Comparison of ENCODE assay signal across 32 mouse cellular contexts in the genomic region with DNA sequence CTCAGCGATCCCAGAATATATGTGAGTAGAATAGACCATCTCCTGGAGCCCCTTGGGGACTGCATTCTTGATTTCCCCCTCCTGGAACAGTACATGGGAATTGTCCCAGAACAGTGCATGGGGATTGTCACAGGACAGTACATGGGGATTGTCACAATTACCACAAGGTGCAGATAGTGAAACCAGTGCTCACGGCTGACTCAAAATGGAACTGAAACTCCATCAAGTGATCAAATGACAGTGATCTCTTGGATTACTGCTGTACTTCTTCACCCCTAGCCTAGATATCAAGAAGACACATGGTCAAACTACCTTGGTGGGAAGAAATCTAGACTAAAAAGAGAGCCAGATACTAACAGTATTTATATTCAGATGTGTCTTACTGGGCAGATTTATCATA. TPM values are rescaled to one million over a fixed set of nuclear protein-coding genes. Genes with fewer than 3 reads are reported as not detected.
A peak's percentile ranks its signal among the peaks of the same experiment; 100 is the strongest.
DNase-seq lines count a peak whose midpoint lies in the region; ATAC-seq and TF ChIP-seq lines count a peak whose summit lies in the region.
"Had no signal": no experiment of that assay in that cellular context is flagged by ENCODE, and none has a peak within 500 bp of the region (broad histone marks: within the 10 kb centered on the region; RNA-seq: fewer than 3 reads in every experiment).

No protein-coding gene starts in this region.

- TF ChIP-seq POLR2A in CH12.LX (IDR thresholded peaks at IDR 0.05; ENCODE audit: low read depth, low read length) = no peak

- ATAC-seq in inflammation-experienced regulatory T-cells, adult 6 months = peak; percentile 73
- no peak for ATAC-seq in stomach, postnatal 0 days (ENCODE audit: low FRiP score, low TSS enrichment)
- ATAC-seq in hindbrain, embryonic 12.5 days (ENCODE audit: low FRiP score) = no peak
- ATAC-seq: forebrain, embryonic 14.5 days; intestine, embryonic 16.5 days had no signal

- WGBS in stomach, postnatal 0 days = 85% methylated on average over 2 of the region's 2 CpGs
- WGBS in hindbrain, embryonic 12.5 days = 89% methylated on average over 2 of the region's 2 CpGs

- in situ Hi-C loops in CH12.LX (cut with MboI; ENCODE audit: low pct_ligation_motif_present, low pct_unique_long_range_greater_than_20kb, low sequenced_read_pairs) = no loop called here

- no peaks in the 10 kb centered on the region for H3K79me2 ChIP-seq in CH12.LX (replicated peaks; ENCODE audit: control insufficient read depth, extremely low read depth, insufficient read depth, poor library complexity, severe bottlenecking)

- peak overlapping the region; percentile 12; the same call in 1 of the 2 replicates for H3K4me2 ChIP-seq in CH12.LX (ENCODE audit: insufficient read depth, low read depth, poor library complexity, severe bottlenecking)
- no peak overlapping the region for H3K4me2 ChIP-seq in stomach, postnatal 0 days (replicated peaks; ENCODE audit: low read depth)
- H3K4me2 ChIP-seq in hindbrain, embryonic 12.5 days (replicated peaks) = no peak overlapping the region
- H3K4me2 ChIP-seq: embryonic facial prominence, embryonic 12.5 days; embryonic facial prominence, embryonic 15.5 days; heart, embryonic 12.5 days; heart, embryonic 15.5 days; hindbrain, embryonic 15.5 days had no signal

- no peak overlapping the region for H3K4me3 ChIP-seq in CH12.LX (replicated peaks in 1 of 3; ENCODE audit: low read depth in 2 of 3, low read length in 2 of 3, poor library complexity in 1 of 3)
- H3K4me3 ChIP-seq in stomach, postnatal 0 days (ENCODE audit: low read depth, low read length) = no peak overlapping the region
- no peak overlapping the region for H3K4me3 ChIP-seq in hindbrain, embryonic 12.5 days
- H3K4me3 ChIP-seq: embryonic facial prominence, embryonic 12.5 days; embryonic facial prominence, embryonic 15.5 days; heart, embryonic 12.5 days; heart, embryonic 15.5 days; hindbrain, embryonic 15.5 days had no signal

- H3K27ac ChIP-seq in CH12.LX (ENCODE audit: insufficient read depth, low read depth) = no peak overlapping the region
- no peak overlapping the region for H3K27ac ChIP-seq in stomach, postnatal 0 days (replicated peaks)
- no peak overlapping the region for H3K27ac ChIP-seq in hindbrain, embryonic 12.5 days
- H3K27ac ChIP-seq: embryonic facial prominence, embryonic 12.5 days; embryonic facial prominence, embryonic 15.5 days; heart, embryonic 15.5 days; hindbrain, embryonic 15.5 days had no signal

- dilution Hi-C loops in CH12.LX (cut with MboI; ENCODE audit: extremely low pct_ligation_motif_present, extremely low pct_unique_long_range_greater_than_20kb, low sequenced_read_pairs) = no loop called here

- no peaks in the 10 kb centered on the region for H3K36me3 ChIP-seq in CH12.LX (replicated peaks in 1 of 2; ENCODE audit: control insufficient read depth in 1 of 2, insufficient read depth in 1 of 2, low read length in 1 of 2)
- H3K36me3 ChIP-seq in stomach, postnatal 0 days (ENCODE audit: control insufficient read depth, insufficient read depth, low read length) = no peaks in the 10 kb centered on the region
- H3K36me3 ChIP-seq in hindbrain, embryonic 12.5 days = no peaks in the 10 kb centered on the region
- H3K36me3 ChIP-seq: embryonic facial prominence, embryonic 12.5 days; embryonic facial prominence, embryonic 15.5 days; heart, embryonic 12.5 days; heart, embryonic 15.5 days; hindbrain, embryonic 15.5 days had no signal

- no peak for TF ChIP-seq CTCF in CH12.LX (conservative IDR thresholded peaks at IDR 0.05 in 1 of 2, IDR thresholded peaks at IDR 0.05 in 1 of 2; ENCODE audit: low read depth in 2 of 2, low read length in 2 of 2)
- TF ChIP-seq CTCF in stomach, postnatal 0 days (IDR thresholded peaks at IDR 0.05; ENCODE audit: low read depth) = no peak

- no peak overlapping the region for H3K9ac ChIP-seq in CH12.LX (ENCODE audit: insufficient read depth, low read depth)
- H3K9ac ChIP-seq in stomach, postnatal 0 days (ENCODE audit: low read length) = no peak overlapping the region
- no peak overlapping the region for H3K9ac ChIP-seq in hindbrain, embryonic 12.5 days
- H3K9ac ChIP-seq: embryonic facial prominence, embryonic 12.5 days; embryonic facial prominence, embryonic 15.5 days; heart, embryonic 12.5 days; heart, embryonic 15.5 days; hindbrain, embryonic 15.5 days had no signal

- peak; percentile 23 for DNase-seq in CD4-positive helper T cell, adult 2 months (ENCODE audit: low read depth, low spot score)
- DNase-seq in CH12.LX (ENCODE audit: extremely low read depth) = peak; percentile 82
- no peak for DNase-seq in kidney, adult 8-10 months
- no peak for DNase-seq in adrenal gland, adult (ENCODE audit: inconsistent age in 2 of 2, low spot score in 1 of 2)
- DNase-seq in stomach, postnatal 0 days (ENCODE audit: low spot score) = no peak
- DNase-seq: adrenal gland, adult 2 months; adrenal gland, postnatal 14 days; cerebellum, adult 11 months; cerebellum, adult 2 months; cerebellum, adult 9-11 months; cerebellum, postnatal 25 days; gastrocnemius, postnatal 25 days; heart, adult 18-20 months; heart, postnatal 10 days; heart, postnatal 4 days had no signal

- H3K9me3 ChIP-seq in CH12.LX (replicated peaks; ENCODE audit: low read length) = no peaks in the 10 kb centered on the region
- no peaks in the 10 kb centered on the region for H3K9me3 ChIP-seq in stomach, postnatal 0 days (ENCODE audit: control insufficient read depth, low read length)
- H3K9me3 ChIP-seq in hindbrain, embryonic 12.5 days (replicated peaks) = no peaks in the 10 kb centered on the region
- H3K9me3 ChIP-seq: embryonic facial prominence, embryonic 12.5 days; embryonic facial prominence, embryonic 15.5 days; heart, embryonic 12.5 days; heart, embryonic 15.5 days; hindbrain, embryonic 15.5 days had no signal

- H3K4me1 ChIP-seq in CH12.LX (ENCODE audit: control insufficient read depth in 1 of 2, insufficient read depth in 2 of 2) = peaks cover 0 to 14% of the 10 kb centered on the region in 2 experiments; a peak in 2 of 4 replicates
- no peaks in the 10 kb centered on the region for H3K4me1 ChIP-seq in stomach, postnatal 0 days (replicated peaks; ENCODE audit: control insufficient read depth, insufficient read depth)
- H3K4me1 ChIP-seq in hindbrain, embryonic 12.5 days = no peaks in the 10 kb centered on the region
- H3K4me1 ChIP-seq: embryonic facial prominence, embryonic 12.5 days; embryonic facial prominence, embryonic 15.5 days; heart, embryonic 12.5 days; heart, embryonic 15.5 days; hindbrain, embryonic 15.5 days had no signal

- TF ChIP-seq RAD21 in CH12.LX (IDR thresholded peaks at IDR 0.05; ENCODE audit: low read depth, low read length) = no peak; the same call in 1 of the 2 replicates

- peak; percentile 94 for TF ChIP-seq EP300 in CH12.LX (IDR thresholded peaks at IDR 0.05; ENCODE audit: low read length)
- TF ChIP-seq EP300 in stomach, postnatal 0 days (optimal IDR thresholded peaks at IDR 0.05) = no peak

- H3K27me3 ChIP-seq in CH12.LX (replicated peaks) = no peaks in the 10 kb centered on the region
- H3K27me3 ChIP-seq in stomach, postnatal 0 days (ENCODE audit: control insufficient read depth, insufficient read depth, low read length) = no peaks in the 10 kb centered on the region
- no peaks in the 10 kb centered on the region for H3K27me3 ChIP-seq in hindbrain, embryonic 12.5 days
- H3K27me3 ChIP-seq: embryonic facial prominence, embryonic 12.5 days; embryonic facial prominence, embryonic 15.5 days; heart, embryonic 12.5 days; heart, embryonic 15.5 days; hindbrain, embryonic 15.5 days had no signal

TF ChIP-seq in CH12.LX, 34 proteins besides CTCF, POLR2A, EP300 and RAD21 (continues in another document):
- TF ChIP-seq GABPA (IDR thresholded peaks at IDR 0.05; ENCODE audit: insufficient replicate concordance, low read depth, low read length) (no peak), MEF2A (IDR thresholded peaks at IDR 0.05; ENCODE audit: borderline replicate concordance, low read depth, low read length) (0 out of 2 replicates have a peak, but pooled peaks have one; percentile 24), IRF4 (IDR thresholded peaks at IDR 0.05; ENCODE audit: low read depth, low read length) (peak; percentile 98), CHD2 (IDR thresholded peaks at IDR 0.05; ENCODE audit: low read length) (0 out of 2 replicates have a peak, but pooled peaks have one; percentile 35), NELFE (IDR thresholded peaks at IDR 0.05; ENCODE audit: low read depth, low read length) (no peak), MYC (IDR thresholded peaks at IDR 0.05; ENCODE audit: low read depth, low read length) (peak; percentile 65; the same call in 1 of the 2 replicates), RCOR1 (conservative IDR thresholded peaks at IDR 0.05; ENCODE audit: low read depth, low read length) (peak; percentile 89), CHD1 (IDR thresholded peaks at IDR 0.05; ENCODE audit: low read depth, low read length) (no peak), KAT2A (IDR thresholded peaks at IDR 0.05; ENCODE audit: insufficient replicate concordance, low read length) (no peak), HCFC1 (IDR thresholded peaks at IDR 0.05; ENCODE audit: low read depth, low read length) (no peak), ETS1 (conservative IDR thresholded peaks at IDR 0.05; ENCODE audit: low read depth, low read length) (peak; percentile 64), ELF1 (IDR thresholded peaks at IDR 0.05; ENCODE audit: low read depth, low read length) (no peak), JUND (conservative IDR thresholded peaks at IDR 0.05; ENCODE audit: low read depth, low read length) (peak; percentile 98), ZNF384 (IDR thresholded peaks at IDR 0.05; ENCODE audit: low read depth, low read length) (no peak), USF2 (conservative IDR thresholded peaks at IDR 0.05; ENCODE audit: low read depth, low read length) (no peak), NRF1 (IDR thresholded peaks at IDR 0.05; ENCODE audit: low read depth, low read length) (no peak), ZC3H11A (IDR thresholded peaks at IDR 0.05; ENCODE audit: low read depth, low read length) (no peak)

RNA-seq across cellular contexts. Expression of gene Khdc1b, which starts 42.3 kb away (rescaled TPM):
- total RNA-seq in CH12.LX (2012; rRNA removed) (not detected in 2 replicates), CH12.LX (2014; rRNA removed) (not detected in 2 replicates)
- not detected in 2 replicates for polyA plus RNA-seq in CH12.LX (2012; ENCODE audit: insufficient read length, low read depth)
- polyA plus RNA-seq in inflammation-experienced regulatory T-cells, adult 6 months (2017; shearing (Covaris generic)) = under 1 TPM in 1 of 3 experiments, not detected in 2; 0.21 TPM
- 0.04 TPM in 2 replicates for polyA plus RNA-seq in stomach, postnatal 0 days (2015; fragmentation: Nextera tagmentation; extraction: Ambion mirVana)
- 0.09 TPM in 1 of 2 replicates, not detected in the other for polyA plus RNA-seq in hindbrain, embryonic 12.5 days (2016; fragmentation: Nextera tagmentation; extraction: Ambion mirVana)
- total RNA-seq: adrenal gland, adult 2 months; adrenal gland, postnatal 14 days; adrenal gland, postnatal 4 days; common myeloid progenitor, adult 5-6 weeks; ES-E14; gastrocnemius, adult 8-10 months; gastrocnemius, postnatal 25 days; heart, adult 18-20 months; heart, postnatal 10 days; heart, postnatal 4 days had no signal
- polyA plus RNA-seq: adrenal gland, adult 2 months; C2C12; cerebellum, adult 2 months; forebrain, embryonic 11.5 days; forebrain, embryonic 14.5 days; gonadal fat pad, adult 2 months; heart, embryonic 12.5 days had no signal

RNA-seq across cellular contexts. Expression of gene Khdc1c, which starts 57.5 kb away (rescaled TPM):
- total RNA-seq in CH12.LX (2012; rRNA removed) = not detected in 2 replicates
- not detected in 2 replicates for total RNA-seq in CH12.LX (2014; rRNA removed)
- polyA plus RNA-seq in CH12.LX (2012; ENCODE audit: insufficient read length, low read depth) = not detected in 2 replicates
- not detected for polyA plus RNA-seq in inflammation-experienced regulatory T-cells, adult 6 months (2017; shearing (Covaris generic))
- polyA plus RNA-seq in stomach, postnatal 0 days (2015; fragmentation: Nextera tagmentation; extraction: Ambion mirVana) = not detected in 2 replicates
- not detected in 2 replicates for polyA plus RNA-seq in hindbrain, embryonic 12.5 days (2016; fragmentation: Nextera tagmentation; extraction: Ambion mirVana)
- total RNA-seq: adrenal gland, adult 2 months; adrenal gland, postnatal 14 days; adrenal gland, postnatal 4 days; common myeloid progenitor, adult 5-6 weeks; ES-E14; gastrocnemius, adult 8-10 months; gastrocnemius, postnatal 25 days; heart, adult 18-20 months; heart, postnatal 10 days; heart, postnatal 4 days had no signal
- polyA plus RNA-seq: adrenal gland, adult 2 months; C2C12; cerebellum, adult 2 months; embryonic facial prominence, embryonic 12.5 days; embryonic facial prominence, embryonic 15.5 days; forebrain, embryonic 11.5 days; forebrain, embryonic 14.5 days; heart, embryonic 12.5 days; heart, embryonic 15.5 days; hindbrain, embryonic 11.5 days; hindbrain, embryonic 15.5 days; intestine, embryonic 16.5 days had no signal

Comparison
In these comparisons a context has a peak if more than half of its experiments do, and no peak if none do; other contexts are left out.
1. DNase-seq: peak in CD4-positive helper T cell, adult 2 months (single experiment) and CH12.LX (single experiment); none in kidney, adult 8-10 months (0 of 2), adrenal gland, adult (0 of 2) and stomach, postnatal 0 days (single experiment).